Mouse (Mus musculus) kidney, adult 18-20 months (tissue): ENCODE results near the gene Gm17655.
"Not testable (repeated sequence)": the region's sequence is repeated elsewhere in the genome, so short reads cannot be mapped to it uniquely, and the experiment has no call there.

Experiments
- DNase-seq: peaks from one replicate; pipeline ENCODE4 v3.0.0; 2021

The Gm17655 gene

GRCm38 (mm10) chr5:110072413-110072812 is at the start of gene Gm17655:
Gene Gm17655 (minus strand): TSS chr5:110072513.
- not testable (repeated sequence) for DNase-seq

GRCm38 (mm10) chr5:110109991-110110441 is 37.7 kb upstream of the Gm17655 start, which contains the start of gene Zfp605:
Gene Zfp605 (plus strand): TSS chr5:110110092.
- peak; percentile 94 for DNase-seq

GRCm38 (mm10) chr5:110108305-110108628 is 36.0 kb upstream of the Gm17655 start:
- no peak for DNase-seq

GRCm38 (mm10) chr5:110107581-110108304 is 35.4 kb upstream of the Gm17655 start, which contains the start of gene Gtpbp6:
Gene Gtpbp6 (minus strand): TSS chr5:110108197.
- DNase-seq, result peak; percentile 93

GRCm38 (mm10) chr5:110106901-110107564 is 34.7 kb upstream of the Gm17655 start:
- DNase-seq, result peak; percentile 29

- DNase-seq, result peak; percentile 2
Measured at GRCm38 (mm10) chr5:110106140-110106871, 34.0 kb upstream of the Gm17655 start.

GRCm38 (mm10) chr5:110104616-110105380 is 32.5 kb upstream of the Gm17655 start:
- DNase-seq, result no peak

- DNase-seq, result no peak
Measured at GRCm38 (mm10) chr5:110103901-110104615, 31.7 kb upstream of the Gm17655 start.

- DNase-seq, result no peak
Measured at GRCm38 (mm10) chr5:110102853-110103625, 30.7 kb upstream of the Gm17655 start.

GRCm38 (mm10) chr5:110102429-110102828 is 30.1 kb upstream of the Gm17655 start:
- no peak for DNase-seq

- DNase-seq, result peak; percentile 47
Measured at GRCm38 (mm10) chr5:110101716-110102347, 29.5 kb upstream of the Gm17655 start.

GRCm38 (mm10) chr5:110100921-110101631 is 28.8 kb upstream of the Gm17655 start:
- peak; percentile 28 for DNase-seq

GRCm38 (mm10) chr5:110099656-110100580 is 27.6 kb upstream of the Gm17655 start, which contains the start of gene Plcxd1:
Gene Plcxd1 (plus strand): TSS chr5:110099969.
- peak; percentile 45 for DNase-seq

- DNase-seq, result no peak
Measured at GRCm38 (mm10) chr5:110098991-110099477, 26.7 kb upstream of the Gm17655 start.

GRCm38 (mm10) chr5:110094847-110095213 is 22.5 kb upstream of the Gm17655 start:
- no peak for DNase-seq

- DNase-seq, result peak; percentile 89
Measured at GRCm38 (mm10) chr5:110094030-110094846, 21.9 kb upstream of the Gm17655 start, which contains the start of gene Gm35315. Gene Gm35315 (minus strand): TSS chr5:110094420.

GRCm38 (mm10) chr5:110091546-110091945 is 19.2 kb upstream of the Gm17655 start:
- no peak for DNase-seq
